Mouse (Mus musculus) embryo, embryonic 10 days (tissue): ENCODE data around the gene Ankmy1.

Source experiments
- DNase-seq: peaks from one replicate; pipeline ENCODE4 v3.0.0-alpha.2; 2015; ENCODE audit warnings: low spot score

Ankmy1 gene

GRCm38 (mm10) chr1:92902786-92903185, at the start of gene Ankmy1:
Gene Ankmy1 (minus strand): TSS chr1:92902906.
- peak; percentile 93 for DNase-seq

- DNase-seq = no peak
Observed at GRCm38 (mm10) chr1:92950607-92951006, 47.9 kb upstream of the Ankmy1 start, which contains the start of gene Gpr35. Gene Gpr35 (plus strand): TSS chr1:92950865.

DNA sequence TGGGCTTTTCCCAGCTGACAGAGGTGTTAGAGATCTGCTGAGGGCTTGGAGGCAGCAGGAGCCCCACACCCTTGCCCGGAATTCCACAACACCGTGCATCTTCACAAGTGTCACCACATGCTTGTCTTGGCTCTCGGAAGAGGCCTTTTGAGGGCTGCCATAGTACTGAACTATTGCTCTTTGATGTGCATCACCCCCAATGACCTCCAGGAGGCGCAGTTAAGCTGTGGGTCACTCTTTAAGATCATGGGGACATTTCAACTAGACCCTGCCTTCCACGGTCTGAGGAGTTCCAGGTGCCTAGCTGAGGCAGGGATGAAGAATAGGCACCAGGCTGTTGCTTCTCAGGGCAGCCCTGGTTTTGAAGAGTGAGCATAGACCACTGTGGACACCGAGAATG, 46.7 kb upstream of the Ankmy1 start:
- DNase-seq = peak; percentile 59

- no peak for DNase-seq
Observed at GRCm38 (mm10) chr1:92947966-92948365, 45.3 kb upstream of the Ankmy1 start.

DNA sequence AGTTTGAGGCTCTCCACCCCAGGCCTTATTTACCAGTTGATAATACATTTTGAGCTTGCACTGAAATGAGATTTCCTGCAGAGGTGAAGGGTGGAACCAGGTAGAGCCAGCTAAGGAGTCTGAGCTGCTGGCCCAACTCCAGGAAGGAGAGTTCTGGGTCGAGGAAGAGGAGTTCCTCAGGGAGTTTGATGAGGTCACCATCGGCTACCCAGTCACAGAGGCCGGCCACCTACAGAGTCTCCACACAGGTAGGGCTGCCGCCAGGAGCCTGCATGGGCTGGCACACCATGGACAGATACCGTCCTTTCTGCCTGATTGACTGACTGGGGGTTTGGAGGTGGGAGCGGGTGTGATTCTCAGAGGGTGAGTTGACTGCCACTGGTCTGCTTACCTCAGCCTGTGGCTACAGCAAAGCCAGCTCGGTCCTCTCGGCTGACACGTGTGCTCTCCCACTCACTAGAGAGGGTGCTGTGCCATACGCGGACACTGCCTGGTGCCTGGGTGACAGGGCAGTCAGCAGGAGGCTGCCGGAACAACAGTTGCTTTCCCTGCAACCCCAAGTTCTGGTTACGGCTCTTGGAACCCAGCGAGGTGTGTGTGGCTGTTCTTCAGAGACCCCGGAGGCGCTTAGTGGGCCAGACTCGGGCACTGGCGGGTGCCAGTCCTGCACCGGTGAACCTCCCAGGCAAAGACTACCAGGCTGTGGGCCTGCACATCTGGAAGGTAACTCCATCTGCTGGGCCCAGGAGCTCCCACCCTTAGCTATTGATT, 40.7 kb upstream of the Ankmy1 start:
- DNase-seq = no peak

GRCm38 (mm10) chr1:92939746-92940145, 37.0 kb upstream of the Ankmy1 start:
- no peak for DNase-seq

DNA sequence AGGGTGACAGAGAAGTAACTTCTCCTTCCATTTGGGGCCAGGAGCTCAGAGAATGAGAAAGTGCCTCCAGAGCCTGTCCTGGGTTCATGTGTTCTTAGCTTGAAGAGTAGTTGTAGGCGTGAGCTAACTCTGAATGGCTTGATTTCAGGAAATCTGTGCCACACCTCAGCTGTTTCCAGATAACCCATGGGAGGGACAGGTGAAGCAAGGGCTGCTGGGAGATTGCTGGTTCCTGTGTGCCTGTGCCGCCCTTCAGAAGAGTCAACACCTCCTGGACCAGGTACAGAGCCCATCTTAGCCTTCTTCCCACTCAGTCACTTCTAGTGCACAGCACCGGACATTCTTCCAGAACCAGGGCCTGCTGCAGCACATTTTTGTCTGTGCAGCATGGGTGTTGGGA, 35.1 kb upstream of the Ankmy1 start:
- DNase-seq = no peak

- no peak for DNase-seq
Observed at GRCm38 (mm10) chr1:92936467-92936866, 33.8 kb upstream of the Ankmy1 start.

DNA sequence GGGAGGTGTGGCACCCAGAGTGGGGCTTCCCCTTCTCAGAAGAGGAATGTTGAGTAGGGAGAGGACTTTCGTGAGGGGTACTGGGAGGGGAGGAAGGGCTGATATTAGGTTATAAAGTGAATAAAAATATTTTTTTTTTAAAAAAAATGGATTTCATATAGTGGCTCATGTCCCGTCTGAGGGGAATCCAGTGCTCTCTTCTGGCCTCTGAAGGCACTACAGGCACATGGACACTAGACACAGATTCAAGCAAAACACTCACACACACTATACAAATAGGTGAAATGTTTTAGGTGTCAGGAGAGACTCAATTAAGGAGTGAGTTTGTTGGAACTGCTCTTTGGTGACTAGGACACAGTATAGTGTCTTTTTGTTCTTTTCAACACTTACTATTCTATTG, 33.3 kb upstream of the Ankmy1 start:
- no peak for DNase-seq

DNA sequence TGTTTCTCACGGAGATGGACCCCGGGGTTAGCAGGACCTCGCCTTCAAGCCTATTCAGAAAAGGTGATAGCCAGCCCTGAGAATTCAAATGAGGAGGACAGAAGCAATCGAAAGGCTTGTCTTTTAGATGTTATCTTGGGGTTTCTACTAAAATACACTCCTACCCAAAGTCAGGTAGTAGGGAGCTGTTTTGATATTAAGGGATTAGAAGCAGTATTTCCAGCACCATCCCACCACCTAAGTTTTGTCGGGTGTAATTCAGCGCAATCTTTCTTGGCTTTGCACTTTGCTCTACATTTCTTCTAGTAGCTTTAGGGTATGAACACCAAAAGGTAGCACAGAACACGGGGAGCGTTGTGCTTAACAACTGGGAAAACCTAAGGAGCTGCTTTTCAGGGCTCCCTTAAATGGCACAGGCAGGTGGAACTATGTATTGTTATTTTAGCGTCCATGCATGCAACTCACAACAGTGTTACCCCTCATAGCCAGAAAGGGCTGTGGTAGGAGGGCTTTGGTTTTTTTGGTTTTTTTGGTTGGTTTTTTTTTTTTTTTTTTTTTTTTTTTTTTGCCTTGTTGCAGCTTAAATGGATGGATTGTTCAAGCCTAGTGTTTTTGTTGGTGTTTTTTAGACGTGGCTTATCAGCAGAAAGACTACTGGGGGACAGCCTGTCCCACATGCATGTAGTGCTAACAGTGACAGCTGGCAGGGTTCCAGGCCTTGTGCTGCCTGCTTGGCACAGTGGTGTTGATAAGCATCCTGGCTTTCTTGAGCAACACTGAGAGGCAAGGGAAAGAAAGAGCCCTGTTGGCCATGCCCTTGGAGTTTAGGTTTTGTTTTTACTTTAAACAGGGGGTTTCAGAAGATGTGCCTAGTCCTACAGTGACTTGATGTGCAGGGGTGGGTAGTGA, 32.6 kb upstream of the Ankmy1 start:
- no peak for DNase-seq

- peak; percentile 99 for DNase-seq
Observed at GRCm38 (mm10) chr1:92934182-92934827, 31.6 kb upstream of the Ankmy1 start, which contains the start of gene Capn10. Gene Capn10 (plus strand): TSS chr1:92934376.

DNA sequence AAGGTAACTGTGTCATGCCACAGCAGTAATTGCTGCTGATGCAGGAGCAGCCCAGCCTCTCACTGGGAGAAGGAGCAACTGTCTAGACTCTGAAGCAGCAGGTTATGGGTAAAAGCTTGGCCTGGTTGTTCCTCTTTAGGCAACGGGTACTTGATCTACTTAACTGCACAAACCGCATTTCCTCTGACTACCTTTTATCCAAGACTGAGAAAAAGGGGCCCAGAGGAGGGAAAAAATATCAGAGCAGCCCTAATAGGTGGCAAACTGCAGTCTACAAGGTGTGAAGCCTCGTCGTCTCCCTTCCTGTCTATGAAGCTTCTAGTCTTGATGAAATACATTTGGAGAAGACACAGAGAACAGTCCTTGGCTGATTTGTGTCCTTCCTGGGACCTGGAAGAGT, 30.9 kb upstream of the Ankmy1 start:
- DNase-seq = no peak

GRCm38 (mm10) chr1:92930171-92930706, 27.5 kb upstream of the Ankmy1 start:
- DNase-seq = no peak

GRCm38 (mm10) chr1:92921496-92921895, 18.8 kb upstream of the Ankmy1 start:
- no peak for DNase-seq

DNA sequence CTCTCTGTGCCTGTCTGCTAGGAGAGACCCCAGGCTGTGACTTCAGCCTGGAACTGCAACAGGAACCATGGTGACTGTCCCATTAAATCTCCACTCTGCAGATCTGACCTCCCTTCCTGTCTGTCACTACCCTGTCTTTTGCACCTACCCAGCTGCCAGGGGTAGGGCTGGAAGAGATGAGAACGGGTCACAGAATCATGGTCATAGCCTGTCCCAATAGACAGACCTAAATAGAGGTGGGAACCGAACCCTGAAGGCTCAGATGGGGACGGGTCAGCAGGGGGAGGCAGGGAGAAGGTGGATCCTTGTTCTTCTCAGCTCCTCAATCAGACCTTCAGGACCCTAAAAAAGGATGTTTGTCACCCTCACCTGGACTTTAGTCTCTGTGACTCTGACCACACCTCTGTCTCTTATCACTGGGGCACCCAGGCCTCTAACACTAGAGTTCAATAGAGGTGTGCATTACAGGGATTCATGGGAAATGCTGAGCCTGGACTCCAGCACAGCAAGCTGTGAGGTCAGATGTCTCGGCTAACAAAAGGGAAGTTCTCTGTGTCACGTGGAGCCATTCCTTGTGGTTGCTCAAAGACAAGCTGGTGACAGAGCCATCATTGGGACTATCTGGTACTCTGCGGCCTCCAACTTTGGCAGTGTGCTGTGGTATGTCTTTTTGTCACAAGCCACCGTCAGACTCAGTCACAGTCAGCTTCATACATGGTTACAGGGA, 17.9 kb upstream of the Ankmy1 start:
- no peak for DNase-seq

DNA sequence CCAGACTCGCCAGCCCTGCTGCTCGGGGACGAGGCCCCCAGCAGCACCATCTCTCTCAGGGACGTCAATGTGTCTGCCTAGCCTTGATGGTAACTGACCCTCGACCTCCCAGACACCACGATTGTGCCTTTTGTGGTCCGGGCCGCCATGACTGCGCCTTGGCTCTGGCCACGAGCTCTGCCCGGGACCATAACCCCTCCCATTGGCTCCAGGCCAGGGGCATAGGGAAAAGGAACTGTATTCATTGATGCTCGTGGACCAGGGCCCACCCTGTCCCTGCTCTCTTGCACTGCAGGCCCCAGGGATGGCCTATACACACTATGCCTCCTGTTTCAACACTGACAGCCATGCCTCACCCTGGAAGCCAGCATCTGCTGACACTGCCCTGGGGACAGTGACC, 17.1 kb upstream of the Ankmy1 start:
- DNase-seq = no peak

DNA sequence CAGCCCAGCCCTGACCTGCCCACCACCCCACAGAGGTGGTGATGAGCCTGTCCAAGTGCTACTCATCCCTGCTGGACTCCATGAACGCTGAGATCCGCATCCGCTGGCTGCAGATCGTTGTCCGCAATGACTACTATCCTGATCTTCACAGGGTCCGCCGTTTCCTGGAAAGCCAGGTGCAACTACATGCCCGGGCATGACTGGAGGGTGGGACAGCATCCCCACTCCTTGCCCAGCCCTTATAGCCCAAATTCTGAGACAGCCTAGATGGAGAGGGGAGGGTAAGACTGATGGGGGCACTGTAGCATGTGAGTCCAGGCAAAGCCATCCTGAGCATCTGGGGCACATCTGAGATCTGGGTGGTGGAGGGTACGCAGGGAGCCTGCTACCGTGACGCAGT, 16.4 kb upstream of the Ankmy1 start:
- DNase-seq = no peak

- DNase-seq = no peak
Observed at GRCm38 (mm10) chr1:92916725-92917124, 14.0 kb upstream of the Ankmy1 start.

DNA sequence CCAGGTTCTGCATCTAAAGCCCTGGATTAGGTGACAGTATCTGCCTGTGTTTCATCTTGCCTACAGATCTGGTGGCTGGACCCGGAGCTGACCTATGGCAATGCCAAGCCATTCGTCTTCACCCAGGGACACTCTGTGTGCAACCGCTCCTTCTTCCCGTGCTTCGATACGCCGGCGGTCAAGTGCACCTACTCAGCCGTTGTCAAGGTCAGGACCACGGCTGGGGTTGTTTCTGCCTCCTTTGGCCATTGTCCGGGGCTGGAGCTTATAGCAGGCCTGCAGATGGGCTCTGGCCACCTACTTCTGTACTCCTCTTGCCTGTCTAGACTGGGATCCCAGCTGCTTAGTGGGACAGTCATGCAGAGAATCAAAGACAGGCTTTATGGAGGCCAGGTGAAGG, 12.3 kb upstream of the Ankmy1 start:
- no peak for DNase-seq

DNA sequence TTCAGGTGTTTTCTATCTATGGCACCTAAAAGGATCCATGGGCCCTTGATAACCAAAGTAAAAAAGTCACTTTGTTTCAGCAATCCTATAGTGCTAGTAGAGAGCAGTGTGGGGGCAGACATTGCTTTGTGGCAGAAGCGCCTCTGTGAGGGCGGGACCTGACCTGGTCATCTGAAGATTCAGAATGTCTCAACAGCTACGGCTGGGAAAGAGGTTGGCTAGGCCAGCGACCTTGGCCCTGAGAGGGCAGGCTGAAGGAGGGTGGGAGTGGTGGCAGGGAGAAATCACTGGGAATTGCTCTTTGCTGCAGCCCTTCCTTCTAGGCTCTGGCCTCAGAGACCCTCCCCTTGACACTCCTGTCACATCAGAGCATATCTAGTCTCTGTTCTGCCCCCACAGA, 11.5 kb upstream of the Ankmy1 start:
- no peak for DNase-seq

DNA sequence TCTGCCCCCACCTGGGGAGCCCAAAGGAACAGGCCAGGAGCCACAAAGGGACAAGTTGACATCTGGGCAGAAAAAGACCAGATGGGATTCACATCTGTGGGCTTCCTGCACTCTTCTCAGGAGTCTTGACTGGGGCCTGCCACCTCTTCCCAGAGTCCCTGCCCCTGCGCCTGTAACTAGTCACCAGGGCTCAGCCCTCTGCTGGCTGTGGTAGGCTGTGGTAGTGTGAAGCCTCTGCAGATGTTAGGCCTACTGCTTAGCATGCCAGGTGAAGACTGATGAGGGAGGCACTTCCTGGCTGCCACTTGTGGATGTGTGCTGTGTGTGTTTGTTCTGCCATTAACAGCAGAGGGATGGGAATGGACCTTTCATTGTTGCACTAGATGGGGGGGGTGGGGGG, 9.6 kb upstream of the Ankmy1 start:
- DNase-seq = peak; percentile 36

- DNase-seq = no peak
Observed at GRCm38 (mm10) chr1:92911721-92912138, 9.0 kb upstream of the Ankmy1 start.
